Mouse (Mus musculus): Measurements from ENCODE around the gene Dact3.

DNA sequence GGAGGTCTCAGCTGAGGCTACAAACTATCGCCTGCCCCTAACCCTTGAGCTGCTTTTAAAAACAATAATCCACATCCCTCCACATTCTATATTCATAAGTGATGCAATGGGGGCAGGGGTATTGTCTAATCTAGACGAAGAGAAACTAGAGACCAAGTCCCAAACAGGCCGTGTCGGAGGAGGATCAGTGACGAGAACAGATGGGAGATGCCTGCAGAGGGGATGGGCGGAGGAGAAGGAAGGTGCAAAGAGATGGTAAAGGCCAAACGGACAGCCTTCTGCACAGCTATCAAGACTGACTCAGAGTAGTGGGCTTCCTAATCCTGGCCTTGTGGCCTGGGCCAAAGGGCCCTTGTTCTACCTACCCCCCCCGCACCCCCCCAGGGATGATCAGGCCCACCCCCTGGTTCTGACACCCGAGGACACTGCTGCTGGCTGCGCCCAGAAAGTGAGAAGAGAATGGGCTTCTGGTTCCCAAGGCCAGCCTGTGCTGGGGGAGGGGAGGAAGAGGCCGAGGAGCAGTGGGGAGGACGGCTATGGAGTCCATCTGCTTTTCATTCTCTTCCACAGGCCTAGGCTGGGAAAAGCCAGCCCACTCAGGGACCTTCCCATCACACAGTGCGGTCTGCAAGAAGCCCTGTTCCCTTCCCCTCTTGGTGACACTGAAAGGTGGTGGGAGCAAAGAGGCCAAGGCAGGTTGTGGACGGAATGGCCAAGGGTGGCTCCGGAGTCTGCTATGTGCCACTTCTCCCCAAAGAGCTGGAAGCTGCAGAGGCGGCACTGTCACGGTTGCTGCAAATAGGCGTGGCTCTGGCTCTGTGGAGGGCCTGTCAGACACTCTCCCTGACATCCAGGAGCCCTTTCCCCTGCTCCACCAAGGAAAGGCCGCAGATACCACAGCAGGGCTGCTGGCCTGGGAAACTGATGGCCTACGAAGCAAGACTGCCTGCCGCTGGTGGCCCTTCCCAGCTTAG lies 46.0 kb downstream of the Dact3 start:
- TF ChIP-seq CTCF (IDR thresholded peaks at IDR 0.05; ENCODE audit: extremely low read depth, insufficient read depth, low read length) (no peak), POLR2A (IDR thresholded peaks at IDR 0.05; ENCODE audit: extremely low read depth, insufficient read depth, low read length) (0 out of 2 replicates have a peak, but pooled peaks have one; percentile 36)
